Mouse (Mus musculus) kidney, postnatal 4 days (tissue): ENCODE measurements around the gene 1700007K13Rik.

ENCODE experiments used
- DNase-seq, 2 experiments: peaks; one replicate each; pipeline ENCODE4 v3.0.0; 2021; ENCODE audit warnings: mixed read lengths in 2 of 2

1700007K13Rik gene

GRCm38 (mm10) chr2:28414757-28415137 is 51.4 kb downstream of the 1700007K13Rik start:
- DNase-seq, result no peak

- no peak for DNase-seq
These were observed 51.9 kb downstream of the 1700007K13Rik start for GRCm38 (mm10) chr2:28414116-28414756.

- DNase-seq, result no peak
These were observed 53.2 kb downstream of the 1700007K13Rik start for GRCm38 (mm10) chr2:28412936-28413335.
